In the genomic region with DNA sequence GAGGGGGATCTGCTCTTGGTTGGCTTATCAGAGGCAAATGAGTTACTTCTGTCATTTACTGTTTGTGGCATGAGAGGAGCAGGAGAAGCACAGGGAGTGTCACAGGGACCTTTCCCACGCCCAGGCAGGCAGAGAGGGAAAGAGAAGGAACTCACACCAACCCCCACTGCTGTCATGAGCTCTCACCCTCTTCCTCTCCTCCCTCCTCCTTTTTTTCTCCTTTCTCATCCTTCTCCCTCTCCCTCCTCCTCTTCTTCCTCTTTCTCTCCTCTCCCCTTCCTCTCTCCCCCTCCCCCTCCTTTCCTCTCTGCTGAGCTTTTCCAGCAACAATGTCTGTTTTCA, we compare ENCODE assay signal across 9 mouse cellular contexts. TPM values are rescaled to one million over a fixed set of nuclear protein-coding genes. Genes with fewer than 3 reads are reported as not detected.
DNase-seq lines count a peak whose midpoint lies in the region; ATAC-seq and TF ChIP-seq lines count a peak whose summit lies in the region.
"Had no signal": no experiment of that assay in that cellular context is flagged by ENCODE, and none has a peak within 500 bp of the region (broad histone marks: within the 10 kb centered on the region; RNA-seq: fewer than 3 reads in every experiment).

No protein-coding gene starts in this region.

- H3K4me1 ChIP-seq in forebrain, embryonic 15.5 days = peaks cover 13% of the 10 kb centered on the region
- H3K4me1 ChIP-seq in forebrain, embryonic 11.5 days (replicated peaks; ENCODE audit: control insufficient read depth, insufficient read depth, low read length) = peaks cover 3% of the 10 kb centered on the region; the same call in 1 of the 2 replicates
- H3K4me1 ChIP-seq in liver, adult 2 months (ENCODE audit: control insufficient read depth, insufficient read depth, low read length) = peaks cover 3% of the 10 kb centered on the region; the same call in 1 of the 2 replicates
- peaks cover 17% of the 10 kb centered on the region; the same call in 1 of the 2 replicates for H3K4me1 ChIP-seq in embryonic facial prominence, embryonic 12.5 days
- peaks cover 2% of the 10 kb centered on the region; the same call in 1 of the 2 replicates for H3K4me1 ChIP-seq in liver, postnatal 0 days (ENCODE audit: insufficient read depth)

- DNase-seq in forebrain, embryonic 11.5 days (ENCODE audit: low spot score) = no peak
- DNase-seq in liver, adult 2 months (ENCODE audit: extremely low read depth, low read depth, low spot score) = peak; percentile 18
- no peak for DNase-seq in liver
- no peak for DNase-seq in liver, postnatal 0 days
- DNase-seq in cerebellum, adult 9-11 months = no peak
- DNase-seq in frontal cortex, postnatal 36 days (ENCODE audit: low spot score in 2 of 2) = no peak

- H3K27me3 ChIP-seq in forebrain, embryonic 15.5 days = no peaks in the 10 kb centered on the region
- H3K27me3 ChIP-seq in forebrain, embryonic 11.5 days (ENCODE audit: control insufficient read depth, insufficient read depth, low read length) = no peaks in the 10 kb centered on the region
- no peaks in the 10 kb centered on the region for H3K27me3 ChIP-seq in liver, adult 2 months (ENCODE audit: control insufficient read depth, insufficient read depth, low read length)
- H3K27me3 ChIP-seq in embryonic facial prominence, embryonic 12.5 days = no peaks in the 10 kb centered on the region
- no peaks in the 10 kb centered on the region for H3K27me3 ChIP-seq in liver, postnatal 0 days (ENCODE audit: insufficient read depth, low read length)

- H3K4me2 ChIP-seq in forebrain, embryonic 15.5 days (replicated peaks) = no peak overlapping the region
- no peak overlapping the region for H3K4me2 ChIP-seq in forebrain, embryonic 11.5 days (ENCODE audit: low read depth, low read length, severe bottlenecking)
- no peak overlapping the region for H3K4me2 ChIP-seq in embryonic facial prominence, embryonic 12.5 days (replicated peaks)
- H3K4me2 ChIP-seq in liver, postnatal 0 days (ENCODE audit: low read depth, low read length) = peak overlapping the region; percentile 31; the same call in 1 of the 2 replicates

- no peak for TF ChIP-seq POLR2A in liver, adult 2 months (IDR thresholded peaks at IDR 0.05; ENCODE audit: extremely low read depth, insufficient read depth, low read length)

- no peak overlapping the region for H3K4me3 ChIP-seq in forebrain, embryonic 15.5 days
- H3K4me3 ChIP-seq in forebrain, embryonic 11.5 days (ENCODE audit: low read depth, low read length) = no peak overlapping the region
- H3K4me3 ChIP-seq in liver, adult 2 months (ENCODE audit: insufficient read depth, low read depth, low read length) = no peak overlapping the region
- H3K4me3 ChIP-seq in embryonic facial prominence, embryonic 12.5 days = no peak overlapping the region
- H3K4me3 ChIP-seq in liver, postnatal 0 days (ENCODE audit: low read depth, low read length) = no peak overlapping the region
- H3K4me3 ChIP-seq: erythroblast, embryonic 14.5 days had no signal

- H3K27ac ChIP-seq in forebrain, embryonic 15.5 days (replicated peaks) = 0 out of 2 replicates have a peak overlapping the region, but pooled peaks have one; percentile 5
- H3K27ac ChIP-seq in forebrain, embryonic 11.5 days (ENCODE audit: low read depth, low read length) = no peak overlapping the region
- H3K27ac ChIP-seq in liver, adult 2 months (replicated peaks; ENCODE audit: insufficient read depth, low read depth, low read length) = peak overlapping the region; percentile 45
- peak overlapping the region; percentile 59; the same call in 1 of the 2 replicates for H3K27ac ChIP-seq in embryonic facial prominence, embryonic 12.5 days
- peak overlapping the region; percentile 72 for H3K27ac ChIP-seq in liver, postnatal 0 days (ENCODE audit: low read depth)

- WGBS in forebrain, embryonic 15.5 days = 22% methylated on average over 1 of the region's 1 CpGs
- 22% methylated on average over 1 of the region's 1 CpGs for WGBS in forebrain, embryonic 11.5 days
- WGBS in liver, adult 2 months = 27% methylated on average over 1 of the region's 1 CpGs
- WGBS in embryonic facial prominence, embryonic 12.5 days = 20% methylated on average over 1 of the region's 1 CpGs
- WGBS in liver, postnatal 0 days (ENCODE audit: insufficient replicate concordance) = 0% methylated on average over 1 of the region's 1 CpGs

- no peak for TF ChIP-seq CTCF in liver, adult 2 months (IDR thresholded peaks at IDR 0.05; ENCODE audit: low read depth, low read length)
- TF ChIP-seq CTCF in liver, postnatal 0 days (IDR thresholded peaks at IDR 0.05; ENCODE audit: low read depth) = no peak

- no peak for ATAC-seq in forebrain, embryonic 15.5 days (replicated peaks)
- ATAC-seq in forebrain, embryonic 11.5 days (replicated peaks; ENCODE audit: low FRiP score) = no peak
- no peak for ATAC-seq in embryonic facial prominence, embryonic 12.5 days (ENCODE audit: insufficient number of reproducible peaks, insufficient read depth, low FRiP score, low TSS enrichment)
- peak; percentile 38 for ATAC-seq in liver, postnatal 0 days

- no peak overlapping the region for H3K9ac ChIP-seq in forebrain, embryonic 15.5 days (replicated peaks)
- H3K9ac ChIP-seq in forebrain, embryonic 11.5 days (ENCODE audit: low read length) = no peak overlapping the region; the same call in 1 of the 2 replicates
- no peak overlapping the region for H3K9ac ChIP-seq in liver, adult 2 months (ENCODE audit: low read depth, low read length)
- no peak overlapping the region for H3K9ac ChIP-seq in embryonic facial prominence, embryonic 12.5 days
- H3K9ac ChIP-seq in liver, postnatal 0 days (replicated peaks) = no peak overlapping the region

- H3K79me2 ChIP-seq in liver, adult 2 months (ENCODE audit: control insufficient read depth, insufficient read depth, low read length) = no peaks in the 10 kb centered on the region

- no peaks in the 10 kb centered on the region for H3K36me3 ChIP-seq in forebrain, embryonic 15.5 days
- H3K36me3 ChIP-seq in forebrain, embryonic 11.5 days (ENCODE audit: control insufficient read depth, insufficient read depth, low read length) = no peaks in the 10 kb centered on the region
- H3K36me3 ChIP-seq in liver, adult 2 months (ENCODE audit: control insufficient read depth, insufficient read depth, low read length) = no peaks in the 10 kb centered on the region
- H3K36me3 ChIP-seq in embryonic facial prominence, embryonic 12.5 days = no peaks in the 10 kb centered on the region
- no peaks in the 10 kb centered on the region for H3K36me3 ChIP-seq in liver, postnatal 0 days (replicated peaks; ENCODE audit: insufficient read depth, low read length)

- no peaks in the 10 kb centered on the region for H3K9me3 ChIP-seq in forebrain, embryonic 15.5 days
- no peaks in the 10 kb centered on the region for H3K9me3 ChIP-seq in forebrain, embryonic 11.5 days (ENCODE audit: control insufficient read depth, low read length)
- no peaks in the 10 kb centered on the region for H3K9me3 ChIP-seq in embryonic facial prominence, embryonic 12.5 days
- H3K9me3 ChIP-seq in liver, postnatal 0 days (ENCODE audit: low read length) = no peaks in the 10 kb centered on the region

- TF ChIP-seq EP300 in liver, postnatal 0 days (IDR thresholded peaks at IDR 0.05; ENCODE audit: low read depth) = no peak

RNA-seq across cellular contexts. Expression of a gene that starts 21.6 kb away (rescaled TPM):
- polyA plus RNA-seq in forebrain, embryonic 15.5 days (2015; fragmentation: Nextera tagmentation; extraction: Ambion mirVana) = 10.2 and 12.5 TPM in 2 replicates
- polyA plus RNA-seq in forebrain, embryonic 11.5 days (2014; fragmentation: Nextera tagmentation; extraction: Ambion mirVana) = 9.2 and 9.4 TPM in 2 replicates
- total RNA-seq in liver, adult 2 months (2014; rRNA removed) = 2.1 and 3.4 TPM in 2 replicates
- polyA plus RNA-seq in liver, adult 2 months (2012; rRNA removed) = 0.36 and 0.78 TPM in 2 replicates
- polyA plus RNA-seq in embryonic facial prominence, embryonic 12.5 days (2016; fragmentation: Nextera tagmentation; extraction: Ambion mirVana) = 17.3 and 19.9 TPM in 2 replicates
- polyA plus RNA-seq in liver, postnatal 0 days (2015; fragmentation: Nextera tagmentation; extraction: Ambion mirVana) = 12.3 and 13.7 TPM in 2 replicates
